10 mouse cellular contexts compared by ENCODE assay signal in the genomic region with DNA sequence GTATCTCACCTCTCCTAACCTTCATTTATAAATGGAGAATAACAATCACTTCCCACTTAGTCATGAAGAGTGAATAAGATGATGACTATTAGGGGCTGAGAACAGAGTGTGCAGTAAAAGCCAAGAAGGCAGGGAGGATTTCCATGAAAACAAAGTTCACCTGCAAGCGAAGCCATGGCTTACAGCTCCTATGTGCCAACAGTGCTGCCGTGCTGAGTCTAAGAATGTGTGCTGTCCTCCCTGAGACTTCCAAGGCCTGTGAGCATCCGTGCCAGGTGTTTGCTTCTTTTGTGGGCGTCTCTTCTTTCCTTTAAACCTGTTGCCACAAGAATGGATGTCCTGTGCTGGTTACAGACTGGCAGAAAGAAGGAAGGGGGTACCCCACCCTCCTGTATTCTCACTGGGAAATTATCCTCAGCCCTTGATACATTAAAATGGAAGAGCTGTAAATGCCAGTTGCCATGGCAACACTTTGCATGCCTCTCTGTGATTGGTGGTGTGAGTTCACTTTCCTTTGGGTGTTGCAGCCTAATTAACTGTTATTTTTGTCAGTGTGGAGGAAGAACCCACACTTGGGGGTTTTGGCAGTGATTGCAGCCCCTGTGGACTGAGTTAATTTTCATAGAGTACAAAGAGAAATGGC.
DNase-seq lines count a peak whose midpoint lies in the region; ATAC-seq lines count a peak whose summit lies in the region.
"Had no signal": no experiment of that assay in that cellular context is flagged by ENCODE, and none has a peak within 500 bp of the region (broad histone marks: within the 10 kb centered on the region; RNA-seq: fewer than 3 reads in every experiment).

No protein-coding gene starts in this region.

- intact Hi-C loops in heart, postnatal 36 days (cut with DNase I) = no loop called here

- H3K9me3 ChIP-seq in forebrain, embryonic 15.5 days = no peaks in the 10 kb centered on the region
- no peaks in the 10 kb centered on the region for H3K9me3 ChIP-seq in midbrain, embryonic 16.5 days (replicated peaks; ENCODE audit: control insufficient read depth, low read length, poor library complexity, severe bottlenecking)
- H3K9me3 ChIP-seq in liver, embryonic 11.5 days (ENCODE audit: control insufficient read depth, low read length) = no peaks in the 10 kb centered on the region
- H3K9me3 ChIP-seq: lung, embryonic 15.5 days had no signal

- no peaks in the 10 kb centered on the region for H3K27me3 ChIP-seq in forebrain, embryonic 15.5 days
- no peaks in the 10 kb centered on the region for H3K27me3 ChIP-seq in midbrain, embryonic 16.5 days (ENCODE audit: control insufficient read depth, insufficient read depth, low read depth, low read length)
- no peaks in the 10 kb centered on the region for H3K27me3 ChIP-seq in liver, embryonic 11.5 days (replicated peaks; ENCODE audit: control insufficient read depth, insufficient read depth, low read length)
- H3K27me3 ChIP-seq: lung, embryonic 15.5 days had no signal

- H3K4me2 ChIP-seq in forebrain, embryonic 15.5 days (replicated peaks) = peak overlapping the region; percentile 14; the same call in 1 of the 2 replicates
- H3K4me2 ChIP-seq in midbrain, embryonic 16.5 days (ENCODE audit: low read length) = peak overlapping the region; percentile 28; the same call in 1 of the 2 replicates
- no peak overlapping the region for H3K4me2 ChIP-seq in liver, embryonic 11.5 days
- H3K4me2 ChIP-seq: lung, embryonic 15.5 days had no signal

- peak; percentile 22 for DNase-seq in embryo, embryonic 10.5 days (ENCODE audit: low spot score)
- DNase-seq in layer of hippocampus, postnatal 14 days (ENCODE audit: low spot score in 2 of 2) = peak; percentile 40 to 70
- DNase-seq in urinary bladder, postnatal 36 days (ENCODE audit: low spot score in 2 of 2) = no peak
- no peak for DNase-seq in kidney, postnatal 36 days
- DNase-seq in liver, embryonic 11.5 days (ENCODE audit: low spot score) = no peak
- no peak for DNase-seq in heart, postnatal 36 days
- DNase-seq: heart, postnatal 14 days had no signal

- H3K4me1 ChIP-seq in forebrain, embryonic 15.5 days = peaks cover 16% of the 10 kb centered on the region
- peaks cover 15% of the 10 kb centered on the region; the same call in 1 of the 2 replicates for H3K4me1 ChIP-seq in midbrain, embryonic 16.5 days (ENCODE audit: control insufficient read depth, insufficient read depth, low read length)
- H3K4me1 ChIP-seq in liver, embryonic 11.5 days (replicated peaks; ENCODE audit: control insufficient read depth, insufficient read depth, low read length) = no peaks in the 10 kb centered on the region
- H3K4me1 ChIP-seq: lung, embryonic 15.5 days had no signal

- WGBS in forebrain, embryonic 15.5 days = 16% methylated on average over 4 of the region's 4 CpGs
- 44% methylated on average over 4 of the region's 4 CpGs for WGBS in midbrain, embryonic 16.5 days
- 75% methylated on average over 4 of the region's 4 CpGs for WGBS in liver, embryonic 11.5 days

- H3K36me3 ChIP-seq in forebrain, embryonic 15.5 days = no peaks in the 10 kb centered on the region
- no peaks in the 10 kb centered on the region for H3K36me3 ChIP-seq in midbrain, embryonic 16.5 days (ENCODE audit: control insufficient read depth, insufficient read depth, low read length)
- H3K36me3 ChIP-seq in liver, embryonic 11.5 days (ENCODE audit: control insufficient read depth, insufficient read depth, low read length) = no peaks in the 10 kb centered on the region
- H3K36me3 ChIP-seq: lung, embryonic 15.5 days had no signal

- peak; percentile 93 for ATAC-seq in forebrain, embryonic 15.5 days (replicated peaks)
- peak; percentile 87 for ATAC-seq in midbrain, embryonic 16.5 days
- ATAC-seq in liver, embryonic 11.5 days (replicated peaks; ENCODE audit: low FRiP score) = no peak

- H3K4me3 ChIP-seq in forebrain, embryonic 15.5 days = no peak overlapping the region
- no peak overlapping the region for H3K4me3 ChIP-seq in midbrain, embryonic 16.5 days (ENCODE audit: low read depth, low read length)
- no peak overlapping the region for H3K4me3 ChIP-seq in liver, embryonic 11.5 days (ENCODE audit: low read depth, low read length)
- H3K4me3 ChIP-seq: lung, embryonic 15.5 days had no signal

- no peak overlapping the region for H3K9ac ChIP-seq in forebrain, embryonic 15.5 days (replicated peaks)
- no peak overlapping the region for H3K9ac ChIP-seq in midbrain, embryonic 16.5 days (ENCODE audit: low read depth, low read length)
- H3K9ac ChIP-seq in liver, embryonic 11.5 days (ENCODE audit: low read depth, low read length) = no peak overlapping the region
- H3K9ac ChIP-seq: lung, embryonic 15.5 days had no signal

- H3K27ac ChIP-seq in forebrain, embryonic 15.5 days (replicated peaks) = peak overlapping the region; percentile 63
- peak overlapping the region; percentile 67 for H3K27ac ChIP-seq in midbrain, embryonic 16.5 days (ENCODE audit: low read length)
- H3K27ac ChIP-seq in liver, embryonic 11.5 days (ENCODE audit: low read depth, low read length) = no peak overlapping the region
- H3K27ac ChIP-seq: lung, embryonic 15.5 days had no signal

Comparison
In these comparisons a context has a peak if more than half of its experiments do, and no peak if none do; other contexts are left out.
1. DNase-seq: peak in embryo, embryonic 10.5 days (single experiment) and layer of hippocampus, postnatal 14 days (2 of 2); none in urinary bladder, postnatal 36 days (0 of 2), kidney, postnatal 36 days (0 of 2), liver, embryonic 11.5 days (single experiment) and heart, postnatal 36 days (0 of 2).